Mouse (Mus musculus) hindlimb bud, embryonic 11.5 days (tissue): ENCODE data around the gene Gm12394.
"Not testable (repeated sequence)": the region's sequence is repeated elsewhere in the genome, so short reads cannot be mapped to it uniquely, and the experiment has no call there.

Experiments used
- DNase-seq: peaks from one replicate; pipeline ENCODE4 v3.0.0-alpha.2; 2012; ENCODE audit warnings: low read depth, low spot score; ENCODE audit errors: extremely low spot score

Gene Gm12394

DNA sequence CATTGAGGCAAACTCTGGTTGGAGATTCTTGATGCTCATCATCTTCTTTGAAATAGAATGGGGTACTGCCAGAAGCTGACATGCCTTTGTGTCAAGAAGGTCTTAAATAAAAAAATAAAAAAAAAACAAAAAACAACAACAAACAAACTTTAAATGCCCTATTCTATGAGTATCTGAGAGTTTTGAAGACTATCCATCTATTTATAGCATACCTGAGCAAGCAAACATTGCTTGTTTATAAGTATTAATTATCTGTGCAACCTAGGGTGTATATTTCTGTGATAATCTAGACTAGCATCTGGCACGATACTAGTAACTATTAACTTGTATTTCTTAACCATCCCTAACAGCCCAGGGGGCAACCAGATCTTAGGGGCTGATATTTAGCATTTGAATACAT, at the start of gene Gm12394:
Gene Gm12394, minus strand, starts transcription at position 101 of the 400 bp plus-strand sequence.
- not testable (repeated sequence) for DNase-seq

- no peak for DNase-seq
Measured at GRCm38 (mm10) chr4:42904966-42905365, 48.4 kb upstream of the Gm12394 start.

GRCm38 (mm10) chr4:42904523-42904922, 48.0 kb upstream of the Gm12394 start:
- no peak for DNase-seq

- no peak for DNase-seq
Measured at GRCm38 (mm10) chr4:42903942-42904341, 47.4 kb upstream of the Gm12394 start.

DNA sequence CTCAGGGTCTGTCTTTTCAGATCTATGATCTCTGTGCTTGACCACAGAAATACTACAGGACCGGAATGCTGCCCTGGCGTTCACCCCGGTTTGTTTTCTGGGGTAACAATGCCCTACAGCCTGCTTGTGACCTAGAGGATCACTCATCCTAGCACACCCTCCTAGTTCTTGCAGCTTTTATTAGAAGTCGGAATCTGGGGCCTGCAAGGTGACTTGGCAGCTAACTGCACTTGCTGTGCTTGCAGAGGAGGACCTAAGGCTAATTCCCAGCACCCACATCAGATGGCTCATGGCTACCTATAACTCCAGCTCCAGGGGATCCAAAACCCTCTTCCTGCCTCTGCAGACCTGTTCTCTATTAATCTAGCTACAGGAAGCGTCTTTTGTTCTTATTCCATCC, 46.2 kb upstream of the Gm12394 start:
- DNase-seq: no peak

DNA sequence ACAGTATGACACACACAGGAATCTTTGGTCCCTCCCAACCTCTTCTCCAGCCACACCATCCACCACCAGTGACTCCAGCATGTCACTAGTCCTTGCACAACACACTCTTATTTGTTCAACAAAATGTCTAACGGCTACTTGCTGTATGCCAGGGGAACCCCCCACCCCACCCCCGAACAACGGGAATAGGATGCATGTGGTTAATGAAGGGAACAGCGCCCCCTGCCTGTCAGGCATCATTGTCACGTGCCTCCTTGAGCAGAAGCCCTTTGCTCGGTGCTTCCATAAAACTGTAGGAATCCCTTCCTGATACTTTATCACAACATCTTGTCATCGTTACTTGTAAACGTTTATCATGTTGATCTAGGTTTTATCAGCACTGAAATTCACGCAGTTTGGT, 45.6 kb upstream of the Gm12394 start:
- no peak for DNase-seq

- DNase-seq: no peak
Measured at GRCm38 (mm10) chr4:42900878-42901277, 44.3 kb upstream of the Gm12394 start.

- DNase-seq: no peak
Measured at GRCm38 (mm10) chr4:42898914-42899313, 42.3 kb upstream of the Gm12394 start.

- DNase-seq: no peak
Measured at GRCm38 (mm10) chr4:42895118-42895517, 38.5 kb upstream of the Gm12394 start.

DNA sequence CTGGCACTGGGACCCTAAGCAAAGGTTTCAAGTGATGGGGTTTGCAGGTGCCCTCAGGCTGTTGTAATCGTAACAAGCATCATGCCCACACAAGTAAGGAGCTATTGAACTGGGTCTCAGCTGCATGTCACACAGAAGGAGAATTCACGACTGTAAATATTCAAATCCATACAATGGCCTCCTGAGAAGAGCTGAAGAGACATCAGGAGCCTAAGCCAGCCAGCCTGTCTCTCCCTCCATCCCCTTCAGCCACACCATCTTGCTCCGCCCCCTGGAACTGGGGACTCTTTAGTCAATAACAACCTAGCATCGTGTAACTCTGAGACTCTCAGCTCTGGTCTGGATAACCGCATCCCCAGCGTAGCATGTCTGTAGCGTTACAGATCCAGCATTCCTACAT, 34.6 kb upstream of the Gm12394 start:
- DNase-seq: no peak

DNA sequence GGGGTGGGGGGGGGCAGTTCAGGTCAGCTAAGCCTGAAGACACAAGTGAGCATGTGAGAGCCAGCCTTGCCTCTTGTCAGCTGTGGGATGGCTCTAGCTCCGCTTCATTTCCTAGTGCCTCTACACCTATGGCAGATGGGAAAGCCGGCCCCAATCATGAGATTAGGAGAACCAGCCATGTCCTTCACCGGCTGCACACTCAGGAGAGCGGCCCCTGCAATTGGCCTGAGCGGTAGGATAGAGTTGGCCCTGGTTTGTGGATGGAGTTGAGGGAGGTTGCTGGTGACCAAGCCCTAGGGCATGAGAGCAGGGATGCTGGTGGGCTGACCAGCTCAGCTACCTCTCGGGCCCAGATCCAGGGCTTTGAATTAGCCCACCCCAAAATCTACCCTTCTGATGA, 32.2 kb upstream of the Gm12394 start:
- DNase-seq: no peak

DNA sequence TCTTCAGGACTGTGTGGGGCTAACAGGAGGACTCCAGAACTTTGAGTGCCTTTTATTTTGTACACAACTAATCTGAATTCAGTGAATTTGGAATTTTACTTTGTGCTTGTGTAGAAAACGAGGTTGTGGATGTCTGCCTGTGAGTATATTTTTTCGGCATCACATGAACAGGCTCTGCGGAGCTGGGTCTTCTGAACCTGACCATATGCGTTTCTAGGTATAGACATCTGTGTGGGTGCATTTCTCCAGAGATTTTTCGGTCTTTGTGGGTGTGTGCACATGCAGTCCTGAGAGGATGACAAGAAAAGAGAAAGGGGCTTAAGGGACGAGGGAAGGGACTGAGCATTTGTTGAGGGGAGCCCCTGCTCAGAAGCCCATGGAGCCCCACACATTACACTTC, 30.4 kb upstream of the Gm12394 start:
- DNase-seq: no peak

DNA sequence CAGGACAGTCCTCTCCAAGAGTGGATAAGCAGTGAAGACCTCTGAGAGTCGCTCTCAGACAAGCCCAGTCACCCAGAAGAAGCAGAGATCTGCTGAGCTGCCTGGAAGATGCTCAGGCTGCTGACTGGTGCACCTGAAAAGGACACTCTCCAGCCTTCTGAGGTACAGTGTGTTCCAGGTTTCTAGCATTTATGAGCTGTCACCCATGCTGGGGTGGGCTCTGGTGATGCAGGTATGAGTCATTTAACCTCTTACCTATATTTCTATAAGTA, 24.0 kb upstream of the Gm12394 start:
- no peak for DNase-seq

- no peak for DNase-seq
Measured at GRCm38 (mm10) chr4:42879829-42880676, 23.5 kb upstream of the Gm12394 start.

GRCm38 (mm10) chr4:42877657-42878056, 21.1 kb upstream of the Gm12394 start:
- no peak for DNase-seq

- DNase-seq: peak; percentile 35
Measured at GRCm38 (mm10) chr4:42876586-42877291, 20.2 kb upstream of the Gm12394 start.

DNA sequence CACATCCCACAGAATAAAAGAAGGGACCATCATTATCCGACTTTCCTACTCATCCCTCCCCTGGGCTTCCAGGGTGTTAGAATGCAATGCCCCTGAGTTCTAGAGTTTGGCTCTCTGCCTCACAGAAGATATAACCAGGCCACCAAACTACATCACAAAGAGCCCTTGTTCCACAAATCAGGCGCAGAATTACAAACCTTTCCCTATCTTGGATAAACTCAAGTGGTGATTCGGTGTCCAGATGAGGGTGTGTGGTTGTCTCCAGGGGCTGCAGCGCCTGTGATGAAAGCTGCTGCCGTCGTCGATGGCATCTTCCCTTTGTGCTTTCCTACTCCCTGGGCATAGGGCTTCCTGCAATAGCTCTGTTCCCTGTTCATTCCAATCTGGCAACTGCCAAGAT, 17.6 kb upstream of the Gm12394 start, which contains the start of gene Fam205c:
Gene Fam205c, minus strand, starts transcription at position 101 of the 400 bp plus-strand sequence.
- DNase-seq: no peak

DNA sequence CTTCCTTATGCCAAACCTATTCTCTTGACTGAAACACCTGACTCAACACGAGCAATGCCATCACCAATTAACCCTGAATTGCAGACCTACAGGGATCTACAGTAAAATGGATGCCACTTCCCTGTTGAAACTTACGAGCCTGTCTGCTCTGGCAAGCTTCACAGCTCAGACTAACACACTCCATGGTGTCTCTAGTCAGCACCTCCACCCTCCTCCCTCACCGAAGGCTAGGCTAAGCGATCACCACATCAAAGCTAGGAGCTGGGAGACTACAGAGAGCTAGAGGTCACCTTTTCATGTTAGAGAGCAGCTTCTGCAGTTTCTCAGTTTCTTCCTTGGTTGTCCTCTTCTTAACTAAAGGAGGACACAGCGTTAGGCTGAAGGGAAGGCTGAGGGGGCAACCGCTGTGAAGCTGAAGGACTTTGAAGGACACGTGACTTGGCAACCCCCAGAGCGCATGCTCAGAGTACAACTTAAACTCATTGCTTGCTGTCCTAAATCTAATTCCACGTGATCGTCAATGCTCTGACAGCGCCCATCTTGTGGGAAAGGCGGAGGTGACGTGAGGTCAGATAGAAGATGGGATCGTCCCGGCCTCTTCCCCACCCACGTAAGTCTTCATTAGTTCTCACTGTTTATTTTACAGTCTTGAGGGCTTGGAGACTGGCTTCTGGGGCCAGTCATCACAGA, 16.3 kb upstream of the Gm12394 start:
- no peak for DNase-seq

- DNase-seq: no peak
Measured at GRCm38 (mm10) chr4:42872151-42872550, 15.6 kb upstream of the Gm12394 start.

GRCm38 (mm10) chr4:42870748-42871147, 14.2 kb upstream of the Gm12394 start:
- DNase-seq: no peak

GRCm38 (mm10) chr4:42868193-42868592, 11.6 kb upstream of the Gm12394 start:
- no peak for DNase-seq

DNA sequence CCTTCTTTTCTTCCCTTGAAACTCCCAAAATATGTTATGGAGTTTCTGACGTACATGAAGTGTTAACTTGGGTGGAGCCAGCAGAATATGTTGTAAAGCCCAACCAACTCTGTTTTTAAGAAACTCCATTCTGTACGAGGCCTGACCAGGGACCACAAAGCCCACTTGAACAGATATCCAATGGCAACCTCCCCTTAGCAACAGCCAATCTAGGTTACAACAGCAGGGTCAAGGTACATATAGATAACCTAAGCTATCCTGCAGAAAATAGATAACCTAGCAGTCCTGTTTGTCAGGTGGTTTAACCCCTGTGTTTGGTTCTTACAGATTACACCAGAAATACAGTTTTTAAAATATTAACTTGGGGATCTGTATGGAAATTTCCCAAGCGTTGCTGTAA, 10.8 kb upstream of the Gm12394 start:
- no peak for DNase-seq
